Mouse (Mus musculus): ENCODE results near the gene 3110082I17Rik. TPM values are rescaled to one million over a fixed set of nuclear protein-coding genes. Genes with fewer than 3 reads are reported as not detected.
"Not testable (repeated sequence)": the region's sequence is repeated elsewhere in the genome, so short reads cannot be mapped to it uniquely, and the experiment has no call there.

3110082I17Rik gene
- polyA plus RNA-seq, 1 experiment = 8.7 TPM

DNA sequence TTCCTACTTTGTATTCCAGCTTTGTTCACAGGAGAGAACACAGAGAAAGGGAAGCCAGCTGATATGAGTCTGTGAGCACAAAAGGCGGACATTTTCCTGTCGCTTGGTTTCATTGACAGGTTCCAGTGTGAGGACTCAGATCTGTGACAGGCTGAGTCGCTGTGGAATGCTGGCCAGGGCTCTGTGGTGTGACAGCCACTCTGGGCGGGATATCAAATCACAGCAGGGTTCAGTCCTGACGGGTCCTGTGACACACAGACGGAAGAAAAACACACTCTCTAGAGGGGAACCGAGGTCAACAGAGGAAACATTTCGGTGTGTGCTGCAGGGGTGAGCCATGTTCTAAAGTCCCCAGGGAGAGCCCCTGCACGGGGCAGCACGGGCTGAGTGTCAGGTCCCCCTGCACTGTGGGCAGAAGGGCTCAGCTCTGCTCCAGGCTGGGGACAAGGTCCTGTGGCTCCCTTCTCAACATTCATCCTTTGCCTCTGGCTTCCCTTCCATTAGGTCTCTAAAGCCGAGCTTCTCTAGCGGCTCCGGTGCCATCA lies 122.4 kb downstream of the 3110082I17Rik start:
- no peak for DNase-seq (ENCODE audit: low read depth, low spot score)
- WGBS = 79% methylated on average over 13 of the region's 13 CpGs

DNA sequence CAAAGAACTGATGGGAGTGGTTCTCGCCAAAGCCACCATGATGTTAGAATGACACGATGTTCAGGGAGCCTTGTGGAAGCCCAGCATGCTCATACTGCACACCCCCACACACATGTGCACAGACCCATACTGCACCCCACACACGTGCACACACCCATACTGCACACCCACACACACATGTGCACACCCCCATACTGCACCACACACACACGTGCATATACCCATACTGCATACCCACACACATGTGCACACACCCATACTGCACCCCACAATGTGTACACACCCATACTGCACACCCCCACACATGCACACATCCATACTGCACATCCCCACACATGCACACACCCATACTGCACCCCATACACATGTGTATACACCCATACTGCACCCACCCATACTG lies 124.7 kb downstream of the 3110082I17Rik start:
- no peak for DNase-seq (ENCODE audit: low read depth, low spot score)
- WGBS = 79% methylated on average over 4 of the region's 4 CpGs

DNA sequence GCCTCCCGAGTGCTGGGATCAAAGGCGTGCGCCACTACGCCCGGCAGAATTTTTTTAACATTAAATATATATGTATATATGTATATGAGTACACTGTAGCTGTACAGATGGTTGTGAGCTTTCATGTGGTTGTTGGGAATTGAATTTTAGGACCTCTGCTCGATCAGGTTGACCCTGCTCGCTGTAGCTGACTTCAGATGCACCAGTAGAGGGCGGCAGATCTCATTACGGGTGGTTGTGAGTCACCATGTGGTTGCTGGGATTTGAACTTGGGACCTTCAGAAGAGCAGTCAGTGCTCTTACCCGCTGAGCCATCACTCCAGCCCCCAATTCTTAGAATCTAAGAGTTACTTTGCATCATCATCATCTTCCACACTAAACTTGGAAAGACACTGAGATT lies 125.9 kb downstream of the 3110082I17Rik start:
- WGBS = 86% methylated on average over 10 of the region's 10 CpGs
- not testable (repeated sequence) for DNase-seq (ENCODE audit: low read depth, low spot score)

DNA sequence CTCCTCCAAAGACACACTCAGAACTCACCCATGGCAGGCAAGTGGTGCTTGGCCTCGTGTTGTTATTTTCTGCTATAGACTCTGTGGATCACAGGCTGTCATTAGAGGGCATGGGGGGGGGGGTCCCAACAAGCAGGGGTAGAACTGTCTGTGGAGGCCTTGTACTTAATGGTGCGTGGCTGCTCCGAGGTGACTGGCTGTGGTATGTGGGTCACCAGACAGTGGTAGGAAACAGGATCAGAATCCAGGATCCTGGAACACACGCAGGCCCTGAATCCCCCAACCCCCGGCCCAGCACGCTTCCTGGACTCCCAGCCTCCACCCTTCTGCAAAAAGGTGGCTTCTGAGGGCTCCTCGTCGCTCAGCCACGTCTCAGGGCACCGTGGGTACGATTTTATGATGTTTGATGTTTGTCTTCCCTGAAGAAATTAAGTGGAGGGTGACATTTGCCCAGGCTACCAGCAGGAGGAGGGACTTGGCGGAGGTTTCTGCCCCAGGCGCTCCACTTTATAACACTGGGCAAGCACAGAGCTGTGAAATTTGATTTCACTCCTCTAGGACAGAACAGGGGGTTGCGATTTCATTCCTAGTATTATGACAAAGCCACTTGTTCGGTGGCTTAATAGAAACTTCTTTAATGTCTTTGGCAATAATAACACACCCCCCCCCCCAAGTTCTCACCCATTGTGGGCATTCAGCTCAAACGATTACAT lies 126.9 kb downstream of the 3110082I17Rik start:
- no peak for DNase-seq (ENCODE audit: low read depth, low spot score)
- 30% methylated on average over 16 of the region's 16 CpGs for WGBS

DNA sequence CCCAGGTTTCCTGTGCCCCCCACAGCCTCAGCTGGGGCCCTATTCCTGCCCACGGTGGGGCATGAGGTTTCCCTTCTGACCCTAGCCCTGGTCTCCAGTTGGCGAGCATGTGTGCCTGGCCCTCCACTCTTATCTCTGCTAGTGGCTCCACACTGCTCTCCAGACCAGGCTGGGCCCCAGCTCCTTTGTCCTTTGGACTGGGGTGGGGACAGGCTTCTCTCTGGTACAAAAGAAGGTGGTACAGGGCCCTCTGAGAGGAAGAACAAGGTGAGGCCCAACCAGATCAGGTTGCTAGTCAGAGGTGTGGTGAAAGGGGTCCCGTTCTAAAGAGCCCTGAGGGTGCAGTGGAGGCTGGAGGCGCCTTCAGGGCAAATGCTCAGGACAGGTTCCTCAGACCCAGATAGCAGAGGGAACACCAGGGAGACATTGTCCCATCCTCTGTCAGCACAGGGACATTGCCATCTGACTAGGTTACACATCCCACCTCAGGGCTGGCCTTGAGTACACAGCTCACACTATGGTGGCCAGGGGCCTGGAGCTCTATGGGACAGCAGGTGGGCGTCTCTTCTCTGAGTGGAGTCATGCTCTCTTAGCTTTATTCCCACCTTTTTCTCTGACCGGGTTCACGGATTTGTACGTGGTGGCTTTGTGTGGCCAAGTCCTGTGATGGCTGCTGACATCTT lies 127.6 kb downstream of the 3110082I17Rik start:
- DNase-seq (ENCODE audit: low read depth, low spot score) = no peak
- 48% methylated on average over 8 of the region's 8 CpGs for WGBS

DNA sequence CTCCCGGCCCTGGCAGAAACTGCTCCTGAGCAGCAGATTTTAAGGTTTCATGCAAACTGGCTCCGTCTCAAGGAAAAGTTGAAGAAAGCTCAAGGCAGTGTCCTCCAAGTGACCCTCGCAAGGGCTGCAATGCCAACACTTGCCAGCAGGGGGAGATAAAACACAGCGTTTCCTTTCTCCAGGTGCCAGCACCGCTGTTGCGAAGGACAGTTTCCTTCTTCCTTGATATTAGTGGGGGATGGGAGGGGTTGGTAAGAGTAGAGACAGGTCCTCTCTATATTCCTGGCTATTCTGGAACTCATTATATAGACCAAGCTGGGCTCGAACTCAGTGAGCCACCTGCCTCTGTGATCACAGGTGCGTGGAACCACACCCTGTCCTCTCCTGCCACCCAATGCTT lies 128.6 kb downstream of the 3110082I17Rik start:
- 14% methylated on average over 8 of the region's 8 CpGs for WGBS
- DNase-seq (ENCODE audit: low read depth, low spot score) = no peak

DNA sequence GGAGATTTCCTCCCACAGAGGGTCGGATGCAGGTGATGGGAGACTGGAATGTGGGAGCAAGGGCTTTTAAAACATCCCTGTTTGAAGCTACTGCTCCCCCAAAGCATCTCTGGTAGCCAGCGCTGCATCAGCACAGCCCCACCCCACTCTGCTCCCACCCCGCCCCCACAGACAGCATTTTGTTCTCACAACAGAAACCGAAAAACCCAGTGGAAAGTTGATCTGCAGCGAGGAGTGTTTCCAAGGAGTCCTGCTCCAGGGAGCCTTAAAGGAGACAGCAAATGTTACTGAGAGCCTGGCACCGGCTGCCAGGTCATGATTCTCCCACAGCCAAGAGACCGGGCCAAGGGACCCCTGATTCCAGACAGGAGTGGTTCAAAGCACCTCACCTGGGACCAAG lies 129.6 kb downstream of the 3110082I17Rik start:
- DNase-seq (ENCODE audit: low read depth, low spot score) = no peak
- 72% methylated on average over 7 of the region's 7 CpGs for WGBS

DNA sequence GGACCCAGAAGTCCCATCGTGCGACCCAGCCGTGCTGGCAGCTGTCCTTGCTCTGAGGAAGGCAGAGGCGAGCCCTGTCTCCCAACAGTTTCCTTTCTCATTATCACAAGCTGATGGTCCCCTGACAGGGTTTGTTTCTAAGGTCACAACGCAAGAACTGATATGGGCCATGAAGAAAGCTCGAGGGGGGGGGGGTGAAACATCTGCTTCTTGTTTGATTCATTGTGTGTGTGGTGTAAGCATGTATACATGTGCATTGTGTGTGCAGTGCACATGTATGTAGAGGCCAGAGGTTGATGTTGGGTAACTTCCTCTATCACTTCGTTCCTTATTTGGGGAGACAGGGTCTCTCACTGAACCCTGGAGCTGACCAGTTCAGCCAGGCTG lies 132.7 kb downstream of the 3110082I17Rik start:
- 73% methylated on average over 7 of the region's 7 CpGs for WGBS

DNA sequence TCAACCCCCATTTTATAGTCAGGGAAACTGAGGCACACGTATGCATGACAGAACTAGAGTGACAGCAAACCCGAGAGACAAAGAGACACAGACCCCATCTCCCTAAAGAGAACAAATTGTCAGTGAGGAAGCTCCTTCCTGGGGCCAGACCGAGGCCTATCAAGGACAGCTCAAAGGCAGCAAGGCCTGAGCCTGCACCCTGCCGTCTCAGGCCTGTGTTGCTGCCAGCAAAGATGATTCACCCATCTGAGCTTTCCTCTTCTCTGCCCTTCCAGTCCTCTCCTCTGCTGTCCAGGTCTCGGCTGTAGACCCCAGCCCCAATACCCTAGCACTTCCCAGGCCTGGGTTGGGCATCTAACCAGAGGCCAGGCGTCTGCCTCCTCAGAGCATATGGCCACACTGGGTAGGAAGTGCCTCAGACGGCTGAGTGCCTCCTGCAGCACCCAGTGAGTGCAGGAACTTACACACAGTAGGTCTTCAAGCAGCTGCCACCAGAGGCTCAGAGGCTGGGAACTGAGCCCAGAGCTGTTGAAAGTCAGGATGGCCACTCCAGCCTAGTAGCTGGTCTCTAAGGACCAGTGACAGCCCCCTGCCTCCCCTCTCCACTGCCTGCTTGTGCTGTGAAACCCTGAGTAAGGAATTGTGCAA lies 133.2 kb downstream of the 3110082I17Rik start:
- DNase-seq (ENCODE audit: low read depth, low spot score) = no peak
- WGBS = 80% methylated on average over 7 of the region's 7 CpGs

More for the DNA sequence above, 132.7 kb downstream of the 3110082I17Rik start:
- no peak for DNase-seq (ENCODE audit: low read depth, low spot score)

DNA sequence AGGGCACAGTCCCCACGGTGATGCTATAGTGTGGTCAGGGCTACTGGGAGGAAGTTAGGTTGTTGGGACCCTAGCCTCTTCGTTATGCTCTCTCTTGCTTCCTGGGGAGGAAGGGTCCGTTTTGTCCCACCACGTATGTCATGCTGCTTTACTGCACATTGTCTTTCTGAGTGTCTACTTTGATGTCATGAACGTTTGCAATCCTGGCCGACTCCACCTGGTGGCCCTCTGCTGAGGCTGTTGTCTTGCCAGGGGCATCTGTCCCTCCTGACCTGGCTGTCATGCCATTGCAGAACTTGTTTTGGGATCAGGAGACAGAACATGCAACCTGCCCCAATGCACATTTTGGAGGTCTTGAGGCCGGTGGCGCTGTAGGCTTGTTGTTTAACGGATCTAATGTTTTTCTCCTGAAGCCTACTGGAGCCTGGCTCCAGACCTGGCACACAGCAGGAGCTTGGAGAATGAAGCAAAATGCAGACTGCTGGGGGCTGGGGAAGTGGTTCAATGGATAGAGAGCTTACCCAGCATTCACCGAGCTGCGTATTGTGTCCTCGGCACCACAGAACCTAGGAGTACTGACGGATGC lies 134.1 kb downstream of the 3110082I17Rik start:
- DNase-seq (ENCODE audit: low read depth, low spot score) = no peak
- WGBS = 66% methylated on average over 13 of the region's 13 CpGs

DNA sequence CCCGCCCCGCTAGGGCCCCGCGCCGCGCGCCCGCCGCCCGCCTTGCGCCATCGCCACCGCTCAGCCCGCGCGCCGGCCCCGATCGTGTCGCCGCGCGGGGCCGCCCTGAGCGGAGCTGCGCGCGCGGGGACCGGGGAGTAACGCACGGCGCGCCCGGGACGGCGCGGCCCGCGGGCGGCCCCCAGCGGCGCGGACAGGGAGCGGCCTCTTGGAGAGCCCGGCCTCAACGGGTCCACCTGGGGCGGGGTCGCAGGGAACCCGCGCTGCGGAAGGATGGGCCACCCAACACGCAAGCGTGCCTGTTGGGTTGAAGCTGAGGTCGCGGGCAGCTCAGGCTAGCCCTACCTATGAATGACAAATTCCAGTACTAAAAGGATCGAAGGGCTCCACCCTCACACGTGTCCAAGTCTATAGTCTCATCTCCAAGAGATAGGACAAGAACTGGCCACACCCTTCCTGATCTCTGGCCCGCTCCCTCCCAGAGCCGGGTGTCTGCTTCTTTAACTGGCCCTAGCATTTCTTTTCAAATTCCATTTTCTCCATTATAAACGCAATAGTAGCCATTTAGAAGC lies 134.8 kb downstream of the 3110082I17Rik start, which contains the start of gene Adap1:
Gene Adap1 (minus strand): TSS at position 228 of the 572 bp plus-strand sequence.
- WGBS = 2% methylated on average over 60 of the region's 61 CpGs

DNA sequence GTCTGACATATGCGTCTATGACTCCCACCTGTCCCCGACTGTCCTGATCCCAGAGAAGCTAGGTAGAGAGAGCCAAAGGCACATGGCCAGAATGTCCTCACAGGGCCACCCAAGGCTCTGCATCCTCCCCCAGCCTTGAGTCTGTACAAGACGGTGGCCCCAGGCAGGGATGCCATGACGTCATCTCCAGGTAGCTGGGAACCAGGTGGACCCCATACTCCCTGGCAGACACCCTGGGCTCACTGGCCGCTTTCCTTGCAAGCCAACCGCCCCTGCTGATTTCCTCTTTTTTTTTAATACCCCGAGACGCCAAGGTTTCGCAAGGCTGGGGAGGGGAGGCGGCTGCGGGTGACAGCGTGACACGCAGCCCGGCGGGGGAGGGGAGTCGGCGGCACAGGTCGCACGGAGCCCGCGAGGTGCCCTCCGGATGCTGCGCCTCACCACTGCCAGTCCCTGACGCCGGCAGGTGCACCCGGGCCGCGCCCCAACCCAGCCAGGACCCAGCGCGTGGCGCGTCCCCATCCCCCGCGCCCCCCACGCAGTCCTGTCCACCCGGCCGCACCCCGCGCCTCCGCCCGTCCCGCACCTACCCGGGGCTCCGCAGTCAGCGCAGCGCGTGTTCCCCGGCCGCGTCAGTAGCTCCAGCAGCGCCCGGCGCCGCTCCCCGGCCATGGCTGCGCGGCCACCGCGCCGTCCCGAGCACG lies 135.5 kb downstream of the 3110082I17Rik start:
- DNase-seq (ENCODE audit: low read depth, low spot score) = no peak
- WGBS = 2% methylated on average over 55 of the region's 62 CpGs

More for the DNA sequence above, 134.8 kb downstream of the 3110082I17Rik start, which contains the start of gene Adap1:
- DNase-seq (ENCODE audit: low read depth, low spot score) = no peak

DNA sequence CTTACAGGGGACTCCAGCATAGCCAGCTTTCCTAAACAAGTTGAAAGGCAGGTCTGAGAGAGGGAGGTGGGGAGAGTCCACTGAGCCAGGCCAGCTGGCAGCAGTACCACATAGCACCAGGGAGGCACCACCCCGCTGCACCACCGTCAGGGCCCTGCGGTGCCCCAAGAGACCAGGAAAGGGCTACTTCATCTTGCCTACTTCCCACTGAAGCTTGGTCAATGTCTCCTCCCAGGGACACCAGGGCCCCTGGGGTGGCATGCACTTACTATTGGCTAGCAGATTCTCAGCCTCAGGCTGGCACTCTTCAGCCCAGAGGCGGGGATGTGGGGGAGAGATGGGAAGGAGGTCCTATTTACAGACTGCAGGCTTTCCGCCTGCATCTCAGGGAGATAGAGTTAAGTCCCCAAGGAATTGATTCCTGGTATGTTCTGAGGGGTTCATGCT lies 136.3 kb downstream of the 3110082I17Rik start:
- DNase-seq (ENCODE audit: low read depth, low spot score) = no peak
- WGBS = 36% methylated on average over 5 of the region's 5 CpGs

DNA sequence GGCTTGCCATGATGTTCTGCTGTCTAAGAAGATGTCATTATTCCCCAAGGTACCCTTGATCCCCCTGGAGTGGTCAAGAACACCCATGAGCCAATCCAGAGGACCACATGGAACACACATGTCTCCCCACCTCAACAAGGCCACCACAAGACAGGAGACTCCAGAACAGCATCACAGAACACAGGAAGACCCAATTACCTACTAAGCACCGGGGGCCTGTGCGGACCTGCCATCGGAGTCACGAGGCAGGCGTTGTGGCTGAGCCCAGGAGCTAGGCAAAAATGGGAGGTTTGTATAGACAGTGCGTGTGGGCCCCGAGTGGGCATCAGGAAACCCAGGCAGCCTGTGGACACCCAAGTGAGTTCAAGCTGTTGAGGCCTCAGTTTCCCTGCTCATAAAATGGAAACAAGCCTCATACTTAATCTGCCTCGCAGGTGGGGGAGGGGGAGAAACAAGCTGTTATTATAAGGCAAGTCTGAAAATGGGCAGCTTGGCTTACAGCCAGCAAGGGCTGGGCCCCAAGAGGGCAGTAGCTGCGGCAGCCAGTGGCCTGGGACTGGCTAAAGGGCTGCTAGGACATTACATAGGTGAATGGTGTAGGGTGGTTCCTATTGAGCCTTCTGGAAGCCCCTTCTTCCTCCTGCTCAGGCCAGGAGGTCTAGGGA lies 136.9 kb downstream of the 3110082I17Rik start:
- WGBS = 77% methylated on average over 9 of the region's 9 CpGs

DNA sequence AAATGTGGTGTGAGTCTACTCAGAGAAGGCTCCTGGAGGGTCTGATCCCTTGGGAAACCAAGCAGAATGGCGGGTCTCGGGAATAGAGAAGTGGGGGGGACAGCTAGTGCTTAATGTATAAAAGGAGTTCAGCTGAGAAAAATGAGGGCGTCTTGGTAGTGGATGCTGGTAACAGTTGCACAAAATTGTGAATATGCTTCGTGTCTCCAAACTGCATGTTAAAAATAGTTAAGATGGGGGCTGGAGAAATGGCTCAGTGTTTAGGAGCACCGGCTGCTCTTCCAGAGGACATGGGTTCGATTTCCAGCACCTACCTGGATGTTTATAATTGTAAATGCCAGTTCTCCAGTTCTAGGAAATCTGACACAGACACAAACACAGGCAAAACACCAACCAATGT lies 139.0 kb downstream of the 3110082I17Rik start:
- no peak for DNase-seq (ENCODE audit: low read depth, low spot score)
- 86% methylated on average over 6 of the region's 6 CpGs for WGBS

More for the DNA sequence above, 136.9 kb downstream of the 3110082I17Rik start:
- DNase-seq (ENCODE audit: low read depth, low spot score) = no peak

DNA sequence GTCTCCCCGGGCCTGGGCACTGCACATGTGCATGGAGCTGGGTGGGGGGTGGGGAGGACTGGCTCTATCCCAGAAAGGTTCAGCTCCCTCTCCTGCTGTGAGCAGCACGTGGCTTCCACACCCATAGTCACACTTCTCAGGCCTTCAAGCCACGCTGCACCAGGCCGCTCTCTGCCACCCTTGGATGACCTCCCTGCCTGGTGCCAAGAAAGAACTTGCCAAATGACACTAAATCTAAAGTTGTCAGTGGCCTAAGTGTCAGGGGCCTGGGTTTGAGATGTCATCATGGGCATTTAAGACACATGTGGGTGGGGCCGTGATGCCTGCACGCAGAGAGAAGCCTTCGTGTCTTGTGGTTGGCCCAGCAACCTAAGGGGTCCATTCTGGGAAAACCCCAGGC lies 139.9 kb downstream of the 3110082I17Rik start:
- WGBS = 68% methylated on average over 7 of the region's 7 CpGs
- DNase-seq (ENCODE audit: low read depth, low spot score) = no peak

DNA sequence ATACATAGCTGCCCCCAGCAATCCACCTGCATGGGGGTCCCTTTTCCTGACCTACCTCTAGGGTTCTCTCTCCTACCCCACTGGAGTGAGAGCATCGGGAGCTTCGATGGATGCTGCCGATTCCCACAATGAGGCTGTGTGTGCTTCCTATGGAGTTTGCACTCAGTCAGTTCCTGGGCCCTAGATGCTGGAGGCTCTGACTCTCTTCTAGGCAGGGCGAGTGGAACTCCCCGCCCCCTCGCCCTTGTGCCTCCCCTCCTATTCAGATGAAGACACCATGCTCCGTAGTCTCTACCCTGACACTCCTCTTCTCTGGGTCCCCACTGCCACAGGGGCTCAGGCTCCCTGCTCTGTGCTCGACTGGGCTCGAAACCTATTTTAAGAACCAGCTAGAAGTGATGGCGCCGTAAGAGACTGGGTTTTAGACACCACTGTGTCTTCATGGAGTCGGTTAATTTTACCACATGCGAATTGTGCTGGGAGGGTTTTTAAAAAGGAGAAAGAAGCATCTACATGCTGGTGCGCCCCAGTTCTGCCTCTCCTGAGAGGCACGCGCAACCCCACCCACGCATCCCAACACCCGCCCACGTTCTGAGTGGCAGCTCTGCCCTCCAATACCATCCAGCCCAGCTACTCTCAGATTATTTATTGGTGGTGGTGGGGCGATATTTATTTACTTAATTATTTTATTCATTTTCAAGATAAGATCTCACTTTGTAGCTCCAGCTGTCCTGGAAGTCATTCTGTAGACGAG lies 142.4 kb downstream of the 3110082I17Rik start:
- 70% methylated on average over 21 of the region's 21 CpGs for WGBS
- no peak for DNase-seq (ENCODE audit: low read depth, low spot score)
